Mouse (Mus musculus) thymus, adult 2 months (tissue): ENCODE results near the gene Apex2. TPM values are rescaled to one million over a fixed set of nuclear protein-coding genes. Genes with fewer than 3 reads are reported as not detected.

ENCODE experiments used
- DNase-seq: peaks from one replicate; pipeline ENCODE4 v3.0.0; 2021
- H3K27ac ChIP-seq: fragments of 200-500 bp; 2 replicates; pipeline ENCODE4 v1.5.1; 2012; ENCODE audit warnings: low read length, control low read depth; ENCODE audit not compliant: control insufficient read depth, insufficient read depth
- H3K27me3 ChIP-seq: fragments of 200-500 bp; 2 replicates; pipeline ENCODE4 v1.6.1; 2012; ENCODE audit warnings: mild to moderate bottlenecking, low read length, moderate library complexity, mixed read lengths; ENCODE audit not compliant: control insufficient read depth, insufficient read depth
- H3K36me3 ChIP-seq: fragments of 200-500 bp; 2 replicates; pipeline ENCODE4 v1.6.1; 2012; ENCODE audit warnings: mild to moderate bottlenecking, low read length, moderate library complexity; ENCODE audit not compliant: control insufficient read depth, insufficient read depth
- H3K4me1 ChIP-seq: fragments of 200-500 bp; replicated peaks from 2 replicates; pipeline ENCODE4 v1.6.1; 2012; ENCODE audit warnings: low read length; ENCODE audit not compliant: control insufficient read depth, insufficient read depth
- H3K4me3 ChIP-seq: fragments of 200-500 bp; 2 replicates; pipeline ENCODE4 v1.5.1; 2012; ENCODE audit warnings: mild to moderate bottlenecking, low read length, control low read depth, moderate library complexity; ENCODE audit not compliant: control insufficient read depth, insufficient read depth
- CTCF ChIP-seq: fragments of 200-500 bp; IDR thresholded peaks from 2 replicates; pipeline ENCODE4 v1.5.1; 2012; ENCODE audit warnings: mild to moderate bottlenecking, control low read depth, low read length, moderate library complexity, borderline replicate concordance; ENCODE audit not compliant: control insufficient read depth, poor library complexity, insufficient read depth; ENCODE audit errors: extremely low read depth
- POLR2A ChIP-seq: fragments of 200-500 bp; IDR thresholded peaks from 2 replicates; pipeline ENCODE4 v1.6.1; 2012; ENCODE audit warnings: mild to moderate bottlenecking, low read length, control low read depth, moderate library complexity; ENCODE audit not compliant: control insufficient read depth, poor library complexity, insufficient read depth; ENCODE audit errors: extremely low read depth
- WGBS: fragments of 180-500 bp; shearing (Covaris S2); methylation state at CpG from one replicate; pipeline ENCODE4 v1.1.7; 2018; 5-methylcytosine and 5-hydroxymethylcytosine counted together
- polyA plus RNA-seq: library from polyadenylated mRNA; depleted of rRNA; stranded (reverse); fragments of >200 nt; gene quantifications from 2 replicates; pipeline ENCODE4 v1.2.3, GENCODE M21; 2012

Apex2 gene
- polyA plus RNA-seq, 1 experiment: 25.8 TPM

GRCm38 (mm10) chrX:150588023-150588764 lies 1.5 kb downstream of the Apex2 start, which contains the start of gene Pfkfb1:
Gene Pfkfb1 (plus strand): TSS chrX:150588229.
- Histone ChIP-seq H3K27me3 (no peaks in the 10 kb centered on the region), H3K4me1 (no peaks in the 10 kb centered on the region), H3K4me3 (peak within 1 kb of the TSS; percentile 97), H3K27ac (peak within 1 kb of the TSS; percentile 82), H3K36me3 (0 out of 2 replicates have a peak, but pooled peaks cover 5% of the 10 kb centered on the region)
- 2% methylated on average over 35 of the region's 35 CpGs for WGBS
- TF ChIP-seq CTCF (peak; percentile 56; the same call in 1 of the 2 replicates), POLR2A (peak; percentile 43; the same call in 1 of the 2 replicates)
- peak; percentile 75 for DNase-seq

GRCm38 (mm10) chrX:150585116-150585515 lies 4.6 kb downstream of the Apex2 start:
- Histone ChIP-seq H3K27me3 (no peaks in the 10 kb centered on the region), H3K4me1 (no peaks in the 10 kb centered on the region), H3K4me3 (no peak overlapping the region), H3K36me3 (0 out of 2 replicates have a peak, but pooled peaks cover 5% of the 10 kb centered on the region), H3K27ac (no peak overlapping the region)
- no peak for DNase-seq
- TF ChIP-seq POLR2A: no peak
- no peak for TF ChIP-seq CTCF
- 96% methylated on average over 8 of the region's 8 CpGs for WGBS

DNA sequence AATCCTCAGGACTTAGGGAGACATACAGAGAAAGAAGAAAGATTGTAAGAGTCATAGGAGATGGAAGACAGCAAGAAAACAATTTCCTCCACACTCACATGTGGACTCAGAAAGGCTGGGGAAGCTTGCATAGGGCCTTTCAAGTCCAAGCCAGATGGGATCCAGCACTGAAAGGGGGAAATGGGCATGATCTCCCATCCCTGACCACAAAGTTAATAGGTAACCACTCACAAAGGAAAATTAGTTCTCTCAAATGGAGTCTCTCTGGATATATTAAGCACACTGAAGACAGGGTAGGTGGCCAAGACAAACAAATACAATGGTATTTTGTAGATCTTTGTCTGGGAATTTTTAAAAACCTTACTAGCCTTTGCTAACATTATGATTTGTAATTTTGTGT lies 7.7 kb downstream of the Apex2 start:
- DNase-seq: no peak
- Histone ChIP-seq H3K36me3 (0 out of 2 replicates have a peak, but pooled peaks cover 5% of the 10 kb centered on the region), H3K27me3 (no peaks in the 10 kb centered on the region), H3K4me3 (no peak overlapping the region), H3K4me1 (no peaks in the 10 kb centered on the region), H3K27ac (no peak overlapping the region)
- TF ChIP-seq POLR2A: no peak
- no peak for TF ChIP-seq CTCF

DNA sequence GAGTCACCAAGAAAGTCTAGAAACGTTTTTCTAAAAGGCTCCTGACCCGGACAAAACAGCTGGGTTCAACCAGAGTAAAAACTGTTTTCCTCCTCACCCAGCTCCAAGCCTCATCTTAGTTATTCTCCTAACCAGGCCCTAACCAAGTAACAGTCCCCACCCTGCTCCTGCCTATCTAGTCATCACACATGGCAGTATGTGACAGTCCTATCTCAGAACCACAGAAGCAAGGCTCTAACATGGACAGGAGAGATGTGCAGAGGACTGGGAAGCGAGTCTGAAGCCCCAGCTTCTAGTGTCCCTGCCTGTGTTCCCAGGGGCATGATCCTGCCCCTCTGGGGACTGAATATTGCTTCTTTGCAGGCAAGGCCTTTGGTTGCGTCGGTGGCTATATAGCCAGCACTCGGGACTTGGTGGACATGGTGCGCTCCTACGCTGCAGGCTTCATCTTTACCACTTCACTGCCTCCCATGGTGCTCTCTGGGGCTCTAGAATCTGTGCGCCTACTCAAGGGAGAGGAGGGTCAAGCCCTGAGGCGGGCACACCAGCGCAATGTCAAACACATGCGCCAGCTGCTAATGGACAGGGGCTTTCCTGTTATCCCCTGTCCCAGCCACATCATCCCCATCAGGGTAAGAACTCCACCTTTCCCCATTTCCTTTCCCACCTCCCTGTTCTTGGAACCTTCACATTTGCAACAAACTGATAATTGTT lies 24.9 kb downstream of the Apex2 start:
- Histone ChIP-seq H3K27me3 (no peaks in the 10 kb centered on the region), H3K4me1 (no peaks in the 10 kb centered on the region), H3K27ac (no peak overlapping the region), H3K36me3 (no peaks in the 10 kb centered on the region), H3K4me3 (no peak overlapping the region)
- no peak for DNase-seq
- 97% methylated on average over 12 of the region's 12 CpGs for WGBS
- TF ChIP-seq POLR2A: no peak
- no peak for TF ChIP-seq CTCF

- Histone ChIP-seq H3K4me3 (no peak overlapping the region), H3K4me1 (no peaks in the 10 kb centered on the region), H3K27ac (no peak overlapping the region), H3K36me3 (no peaks in the 10 kb centered on the region), H3K27me3 (no peaks in the 10 kb centered on the region)
- DNase-seq: no peak
- 88% methylated on average over 3 of the region's 3 CpGs for WGBS
- TF ChIP-seq POLR2A (no peak), CTCF (no peak)
Measured at GRCm38 (mm10) chrX:150554032-150554431, 35.6 kb downstream of the Apex2 start.

- WGBS: 96% methylated on average over 2 of the region's 2 CpGs
- H3K36me3 ChIP-seq: no peaks in the 10 kb centered on the region
- no peaks in the 10 kb centered on the region for H3K27me3 ChIP-seq
- no peaks in the 10 kb centered on the region for H3K4me1 ChIP-seq
- no peak for DNase-seq
- no peak for TF ChIP-seq CTCF
- TF ChIP-seq POLR2A: no peak
- H3K4me3 ChIP-seq: no peak overlapping the region
- H3K27ac ChIP-seq: no peak overlapping the region
Measured at GRCm38 (mm10) chrX:150551986-150552385, 37.7 kb downstream of the Apex2 start.
